Mouse (Mus musculus) ES-E14 (cell line): Measurements from ENCODE around the gene Nsun4.

ENCODE experiments used
- CHD2 ChIP-seq: IDR thresholded peaks from 2 replicates; pipeline ENCODE4 v1.6.1; 2014; ENCODE audit warnings: mild to moderate bottlenecking, low read depth, low read length, inconsistent platforms
- HCFC1 ChIP-seq: IDR thresholded peaks from 2 replicates; pipeline ENCODE4 v1.6.1; 2012; ENCODE audit warnings: low read length, inconsistent platforms, borderline replicate concordance; ENCODE audit not compliant: insufficient read depth

DNA sequence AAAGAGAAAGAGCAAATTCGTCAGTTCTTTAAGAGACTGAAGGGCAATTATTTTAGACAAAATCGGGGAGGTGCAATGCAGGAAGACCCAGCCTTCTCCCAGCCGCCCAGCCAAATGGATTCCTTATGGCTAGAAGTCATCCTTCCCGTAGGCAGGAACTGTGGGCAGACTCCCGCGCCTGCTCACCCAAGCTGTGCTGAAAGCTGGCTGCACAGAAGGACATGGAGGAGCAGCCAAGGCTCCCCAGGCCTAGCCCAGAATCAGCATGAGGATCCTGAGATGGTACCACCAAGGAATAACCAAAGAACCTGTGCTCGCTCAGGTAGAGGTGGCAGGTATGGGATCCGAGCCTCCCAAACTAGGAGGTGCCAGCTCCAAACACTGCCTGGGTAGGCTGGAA, 37.7 kb downstream of the Nsun4 start:
- TF ChIP-seq HCFC1 = no peak
- no peak for TF ChIP-seq CHD2
